Comparison of ENCODE assay signal across 21 mouse cellular contexts in genomic region chr13:103135224-103135883, GRCm38 (mm10).
A peak's percentile ranks its signal among the peaks of the same experiment; 100 is the strongest.
DNase-seq lines count a peak whose midpoint lies in the region; ATAC-seq and TF ChIP-seq lines count a peak whose summit lies in the region.
"Had no signal": no experiment of that assay in that cellular context is flagged by ENCODE, and none has a peak within 500 bp of the region (broad histone marks: within the 10 kb centered on the region; RNA-seq: fewer than 3 reads in every experiment).

No protein-coding gene starts in this region.

- peak; percentile 62 for DNase-seq in lung, embryonic 14.5 days
- no peak for DNase-seq in lung, postnatal 25 days (ENCODE audit: low spot score)
- peak; percentile 56 for DNase-seq in brain, embryonic 14.5 days (ENCODE audit: low read depth)
- no peak for DNase-seq in lung, postnatal 14 days
- DNase-seq: adrenal gland, postnatal 25 days; cerebellum, adult 9-11 months; gastrocnemius, adult 2 months; kidney, adult 8-10 months; kidney, postnatal 10 days; liver, embryonic 13.5 days; lung, adult 2 months; lung, postnatal 4 days; right cerebral cortex, postnatal 14 days; spleen, adult 18-20 months had no signal

- H3K4me2 ChIP-seq in forebrain, embryonic 16.5 days (ENCODE audit: low read length), result no peak overlapping the region
- H3K4me2 ChIP-seq in forebrain, embryonic 15.5 days (replicated peaks), result no peak overlapping the region
- no peak overlapping the region for H3K4me2 ChIP-seq in lung, embryonic 14.5 days
- H3K4me2 ChIP-seq in neural tube, embryonic 14.5 days (ENCODE audit: low read depth, low read length), result no peak overlapping the region
- H3K4me2 ChIP-seq: heart, embryonic 11.5 days; liver, embryonic 13.5 days had no signal

- TF ChIP-seq POLR2A in brain, embryonic 14.5 days (IDR thresholded peaks at IDR 0.05; ENCODE audit: borderline replicate concordance, extremely low read depth, insufficient read depth, insufficient read length, poor library complexity, severe bottlenecking), result no peak

- no peak overlapping the region for H3K27ac ChIP-seq in forebrain, embryonic 16.5 days (ENCODE audit: low read length)
- H3K27ac ChIP-seq in forebrain, embryonic 15.5 days (replicated peaks), result no peak overlapping the region
- H3K27ac ChIP-seq in lung, embryonic 14.5 days (ENCODE audit: low read depth), result no peak overlapping the region
- H3K27ac ChIP-seq in neural tube, embryonic 14.5 days (ENCODE audit: low read depth, low read length), result peak overlapping the region; percentile 35; the same call in 1 of the 2 replicates
- H3K27ac ChIP-seq: embryonic facial prominence, embryonic 10.5 days; gastrocnemius, adult 2 months; left cerebral cortex, adult 2 months; liver, embryonic 13.5 days had no signal

- H3K9ac ChIP-seq in forebrain, embryonic 16.5 days (replicated peaks; ENCODE audit: low read depth, low read length), result no peak overlapping the region
- no peak overlapping the region for H3K9ac ChIP-seq in forebrain, embryonic 15.5 days (replicated peaks)
- H3K9ac ChIP-seq in lung, embryonic 14.5 days, result no peak overlapping the region
- H3K9ac ChIP-seq in neural tube, embryonic 14.5 days (replicated peaks; ENCODE audit: low read depth, low read length), result no peak overlapping the region
- H3K9ac ChIP-seq: liver, embryonic 13.5 days had no signal

- no peak overlapping the region for H3K4me3 ChIP-seq in forebrain, embryonic 16.5 days (replicated peaks; ENCODE audit: low read length)
- no peak overlapping the region for H3K4me3 ChIP-seq in forebrain, embryonic 15.5 days
- H3K4me3 ChIP-seq in lung, embryonic 14.5 days (ENCODE audit: low read depth, low read length), result no peak overlapping the region
- no peak overlapping the region for H3K4me3 ChIP-seq in neural tube, embryonic 14.5 days (ENCODE audit: low read depth, low read length)
- H3K4me3 ChIP-seq: embryonic facial prominence, embryonic 10.5 days; gastrocnemius, adult 2 months; left cerebral cortex, adult 2 months; liver, embryonic 13.5 days had no signal

- no peaks in the 10 kb centered on the region for H3K36me3 ChIP-seq in forebrain, embryonic 16.5 days (ENCODE audit: control insufficient read depth, insufficient read depth)
- no peaks in the 10 kb centered on the region for H3K36me3 ChIP-seq in forebrain, embryonic 15.5 days
- H3K36me3 ChIP-seq in lung, embryonic 14.5 days (ENCODE audit: insufficient read depth), result no peaks in the 10 kb centered on the region
- H3K36me3 ChIP-seq in neural tube, embryonic 14.5 days (ENCODE audit: control insufficient read depth, insufficient read depth, low read length), result no peaks in the 10 kb centered on the region
- H3K36me3 ChIP-seq: embryonic facial prominence, embryonic 10.5 days; liver, embryonic 13.5 days had no signal

- TF ChIP-seq CTCF in lung, embryonic 14.5 days (IDR thresholded peaks at IDR 0.05; ENCODE audit: low read depth), result no peak
- TF ChIP-seq CTCF in brain, embryonic 14.5 days (IDR thresholded peaks at IDR 0.05; ENCODE audit: borderline replicate concordance, extremely low read depth, insufficient read depth, insufficient read length), result no peak

- no peaks in the 10 kb centered on the region for H3K4me1 ChIP-seq in forebrain, embryonic 16.5 days (replicated peaks; ENCODE audit: control insufficient read depth, insufficient read depth, low read length)
- no peaks in the 10 kb centered on the region for H3K4me1 ChIP-seq in forebrain, embryonic 15.5 days
- H3K4me1 ChIP-seq in lung, embryonic 14.5 days (ENCODE audit: insufficient read depth), result no peaks in the 10 kb centered on the region
- no peaks in the 10 kb centered on the region for H3K4me1 ChIP-seq in neural tube, embryonic 14.5 days (ENCODE audit: control insufficient read depth, insufficient read depth, low read length)
- H3K4me1 ChIP-seq: embryonic facial prominence, embryonic 10.5 days; liver, embryonic 13.5 days had no signal

- H3K9me3 ChIP-seq in forebrain, embryonic 16.5 days (ENCODE audit: control insufficient read depth, low read length), result no peaks in the 10 kb centered on the region
- no peaks in the 10 kb centered on the region for H3K9me3 ChIP-seq in forebrain, embryonic 15.5 days
- no peaks in the 10 kb centered on the region for H3K9me3 ChIP-seq in lung, embryonic 14.5 days (ENCODE audit: low read depth, low read length)
- H3K9me3 ChIP-seq in neural tube, embryonic 14.5 days (ENCODE audit: control insufficient read depth, low read length), result no peaks in the 10 kb centered on the region
- H3K9me3 ChIP-seq: embryonic facial prominence, embryonic 10.5 days; liver, embryonic 13.5 days had no signal

- ATAC-seq in forebrain, embryonic 16.5 days, result peak; percentile 23; the same call in 1 of the 2 replicates
- ATAC-seq in forebrain, embryonic 15.5 days (replicated peaks), result no peak
- peak; percentile 69; the same call in 1 of the 2 replicates for ATAC-seq in lung, embryonic 14.5 days (ENCODE audit: insufficient read depth)
- peak; percentile 48; the same call in 1 of the 2 replicates for ATAC-seq in neural tube, embryonic 14.5 days (ENCODE audit: low read depth)
- ATAC-seq: CD4-positive, CD25-positive, alpha-beta regulatory T cell, adult 4 months had no signal

- WGBS in forebrain, embryonic 16.5 days, result 85% methylated on average over 17 of the region's 17 CpGs
- 89% methylated on average over 17 of the region's 17 CpGs for WGBS in forebrain, embryonic 15.5 days
- WGBS in lung, embryonic 14.5 days, result 48% methylated on average over 17 of the region's 17 CpGs
- WGBS in neural tube, embryonic 14.5 days, result 53% methylated on average over 17 of the region's 17 CpGs

- no peaks in the 10 kb centered on the region for H3K27me3 ChIP-seq in forebrain, embryonic 16.5 days (replicated peaks; ENCODE audit: control insufficient read depth, insufficient read depth, low read length)
- no peaks in the 10 kb centered on the region for H3K27me3 ChIP-seq in forebrain, embryonic 15.5 days
- H3K27me3 ChIP-seq in lung, embryonic 14.5 days (ENCODE audit: insufficient read depth, low read length), result no peaks in the 10 kb centered on the region
- no peaks in the 10 kb centered on the region for H3K27me3 ChIP-seq in neural tube, embryonic 14.5 days (ENCODE audit: control insufficient read depth, insufficient read depth, low read length)
- H3K27me3 ChIP-seq: liver, embryonic 13.5 days had no signal

Comparison
In these comparisons a context has a peak if more than half of its experiments do, and no peak if none do; other contexts are left out.
1. DNase-seq: peak in lung, embryonic 14.5 days (single experiment) and brain, embryonic 14.5 days (single experiment); none in lung, postnatal 25 days (single experiment) and lung, postnatal 14 days (single experiment).